Mouse (Mus musculus) cerebellum, adult 9-11 months (tissue): ENCODE measurements around the gene Dydc1.

Experiments used
- DNase-seq: peaks from one replicate; pipeline ENCODE4 v3.0.0; 2022

Gene Dydc1

GRCm38 (mm10) chr14:41101242-41101641, 28.5 kb downstream of the Dydc1 start:
- DNase-seq: no peak

- no peak for DNase-seq
Observed at GRCm38 (mm10) chr14:41102269-41102668, 29.6 kb downstream of the Dydc1 start.

DNA sequence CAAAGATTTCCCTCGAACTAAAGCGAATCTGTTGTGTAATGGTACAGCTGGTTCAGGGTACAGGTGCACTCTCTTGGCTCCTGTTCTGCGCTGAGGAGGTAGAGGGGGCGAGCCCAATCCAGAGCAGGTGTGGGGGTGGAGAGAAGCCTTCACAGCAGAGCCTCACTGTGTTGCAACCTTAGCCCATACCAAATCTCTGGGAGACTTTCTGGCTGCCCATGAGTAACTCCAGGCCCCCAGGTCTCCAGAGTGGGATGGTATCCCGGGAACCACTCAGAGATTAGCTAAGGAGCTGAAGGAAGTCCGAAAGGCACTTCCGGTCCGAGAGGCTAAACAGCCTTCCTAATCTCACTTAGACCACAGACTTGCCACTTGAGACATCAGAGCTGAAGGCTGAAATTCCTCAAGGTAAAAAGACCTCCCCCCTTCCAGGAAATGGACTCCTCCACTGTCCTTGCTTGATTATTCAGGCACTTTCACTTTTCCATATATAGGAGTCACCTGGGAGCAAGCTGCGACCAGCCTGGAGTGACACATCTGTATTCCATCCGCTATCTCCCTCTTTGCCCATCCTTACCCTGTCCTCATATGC, 32.2 kb downstream of the Dydc1 start, which contains the start of gene Mat1a:
Gene Mat1a (plus strand): TSS at position 183 of the 592 bp plus-strand sequence.
- DNase-seq: no peak

GRCm38 (mm10) chr14:41111031-41111668, 38.4 kb downstream of the Dydc1 start:
- DNase-seq: no peak

DNA sequence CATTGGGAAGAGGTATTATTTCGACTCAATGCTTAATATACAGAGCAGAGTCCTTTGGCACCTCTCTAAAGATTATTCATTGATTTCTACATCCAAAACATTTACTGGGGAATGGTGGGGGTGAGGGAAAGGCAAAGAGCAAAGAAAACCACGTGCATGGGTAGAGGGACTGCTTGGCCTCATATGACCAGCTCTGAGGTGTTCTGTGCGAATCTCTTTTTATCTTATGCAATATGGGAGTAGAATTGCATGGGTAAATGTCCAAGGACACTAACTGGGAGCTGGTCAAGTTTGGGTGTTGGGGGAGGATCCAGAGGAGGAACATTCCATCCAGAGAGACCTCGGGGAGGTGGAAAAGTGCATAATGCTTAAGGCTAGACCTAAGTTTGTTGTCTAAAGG, 40.2 kb downstream of the Dydc1 start:
- no peak for DNase-seq

- peak; percentile 14 for DNase-seq
Observed at GRCm38 (mm10) chr14:41116271-41116670, 43.6 kb downstream of the Dydc1 start.

DNA sequence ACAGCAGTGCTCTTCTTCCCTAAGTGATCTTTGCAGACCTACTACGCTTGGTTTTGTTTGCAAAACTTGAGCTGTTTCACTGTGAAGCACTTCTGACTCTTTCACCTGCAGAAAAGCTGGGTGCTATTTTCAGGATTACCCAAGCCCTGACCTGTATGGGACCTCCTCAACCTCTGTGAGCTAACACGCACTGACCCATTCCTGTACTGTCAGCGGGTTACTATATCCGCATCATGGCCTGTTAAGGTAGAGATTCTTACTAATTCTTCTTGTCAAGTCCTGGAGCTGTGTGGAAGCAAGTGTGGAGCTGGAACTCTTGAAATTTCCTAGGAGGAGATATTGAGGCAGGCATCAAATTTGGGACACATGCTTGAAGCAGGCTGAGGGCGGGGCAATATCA, 52.0 kb downstream of the Dydc1 start:
- no peak for DNase-seq

GRCm38 (mm10) chr14:41127997-41128396, 55.3 kb downstream of the Dydc1 start:
- no peak for DNase-seq

GRCm38 (mm10) chr14:41131540-41131939, 58.8 kb downstream of the Dydc1 start, which contains the start of gene Sftpa1:
TSS of gene Sftpa1 (plus strand) at chr14:41131782.
- DNase-seq: no peak

DNA sequence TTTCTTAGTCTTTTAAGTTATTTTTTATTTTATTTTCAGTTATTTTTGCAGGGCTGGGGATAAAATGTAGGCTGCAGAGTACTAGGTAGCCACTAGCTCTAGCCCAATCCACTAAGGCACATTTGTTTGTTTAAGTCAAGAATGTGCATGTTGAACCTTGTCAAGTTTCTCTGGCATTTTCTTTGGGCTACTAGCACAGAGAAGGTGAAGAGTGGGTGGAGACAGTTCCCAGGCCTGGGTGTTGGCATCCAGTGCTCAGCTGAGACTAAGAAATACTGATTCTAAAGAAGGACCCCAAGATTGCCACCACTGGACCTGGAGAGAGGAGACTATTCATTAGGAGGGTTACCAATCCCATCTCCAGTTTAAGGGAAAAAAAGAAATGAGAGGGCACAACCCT, 64.3 kb downstream of the Dydc1 start:
- DNase-seq: no peak

DNA sequence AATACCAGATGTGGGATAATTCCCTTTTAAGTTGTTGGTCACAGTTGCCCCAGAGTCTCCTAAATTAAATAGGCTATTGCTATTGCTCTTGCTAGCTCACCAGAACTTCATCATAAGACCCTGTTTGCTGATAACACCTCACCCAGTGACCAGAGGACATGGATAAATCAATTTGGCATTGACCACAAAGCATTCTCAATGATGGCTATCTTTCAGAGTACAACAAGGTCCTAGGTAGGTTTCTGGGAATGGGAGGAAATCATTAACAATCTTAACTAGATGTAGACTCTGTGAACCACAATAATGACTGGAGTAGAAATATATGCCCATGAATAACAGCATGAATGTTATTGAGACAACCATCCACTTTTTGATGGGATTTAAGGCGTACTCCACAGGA, 68.0 kb downstream of the Dydc1 start:
- no peak for DNase-seq
